ENCODE assay signal across 8 mouse cellular contexts in genomic region chr9:64736639-64737405, GRCm38 (mm10). TPM values are rescaled to one million over a fixed set of nuclear protein-coding genes. Genes with fewer than 3 reads are reported as not detected.
DNase-seq lines count a peak whose midpoint lies in the region; ATAC-seq and TF ChIP-seq lines count a peak whose summit lies in the region.

No protein-coding gene starts in this region.

- peak; percentile 82 for ATAC-seq in midbrain, postnatal 0 days (ENCODE audit: low FRiP score)

- TF ChIP-seq CTCF in embryonic fibroblast, embryonic 13.5 days (IDR thresholded peaks at IDR 0.05; ENCODE audit: borderline replicate concordance, insufficient read depth, low read length): no peak
- peak; percentile 61 for TF ChIP-seq CTCF in midbrain, postnatal 0 days (IDR thresholded peaks at IDR 0.05)

- no peaks in the 10 kb centered on the region for H3K9me3 ChIP-seq in midbrain, postnatal 0 days (ENCODE audit: low read length)

- peak overlapping the region; percentile 86 for H3K4me3 ChIP-seq in embryonic fibroblast, embryonic 13.5 days (ENCODE audit: insufficient read depth, low read length)
- peak overlapping the region; percentile 98 for H3K4me3 ChIP-seq in midbrain, postnatal 0 days (ENCODE audit: low read depth, low read length)

- H3K4me2 ChIP-seq in midbrain, postnatal 0 days (ENCODE audit: low read depth, low read length, poor library complexity, severe bottlenecking): peak overlapping the region; percentile 83

- peak; percentile 47 for DNase-seq in CD4-positive, CD25-positive, alpha-beta regulatory T cell, adult 2 months (ENCODE audit: low read depth, low spot score)
- peak; percentile 78 for DNase-seq in brain, adult 2 months (ENCODE audit: low read depth, low spot score)
- DNase-seq in heart, adult 9 months (ENCODE audit: low spot score in 2 of 2): peak; percentile 82 to 89
- peak; percentile 76 for DNase-seq in kidney, adult 9 months
- peak; percentile 79 for DNase-seq in liver
- DNase-seq in midbrain, postnatal 0 days (ENCODE audit: low spot score): peak; percentile 72
- peak; percentile 34 for DNase-seq in splenic B cell, adult 2 months (ENCODE audit: low read depth, low spot score)

- H3K27me3 ChIP-seq in midbrain, postnatal 0 days (ENCODE audit: insufficient read depth, low read length): no peaks in the 10 kb centered on the region
- H3K27me3 ChIP-seq in splenic B cell, adult 2 months (ENCODE audit: control insufficient read depth, insufficient read depth, low read length, poor library complexity, severe bottlenecking): no peaks in the 10 kb centered on the region

- H3K9ac ChIP-seq in midbrain, postnatal 0 days (replicated peaks; ENCODE audit: low read length, poor library complexity, severe bottlenecking): peak overlapping the region; percentile 96

- WGBS in midbrain, postnatal 0 days: 0% methylated on average over 32 of the region's 35 CpGs

- peak overlapping the region; percentile 84 for H3K27ac ChIP-seq in embryonic fibroblast, embryonic 13.5 days (ENCODE audit: insufficient read depth, low read length)
- peak overlapping the region; percentile 96 for H3K27ac ChIP-seq in midbrain, postnatal 0 days (ENCODE audit: low read depth, low read length)

- H3K4me1 ChIP-seq in embryonic fibroblast, embryonic 13.5 days (ENCODE audit: control insufficient read depth, insufficient read depth, low read length): no peaks in the 10 kb centered on the region
- no peaks in the 10 kb centered on the region; the same call in 1 of the 2 replicates for H3K4me1 ChIP-seq in midbrain, postnatal 0 days (ENCODE audit: insufficient read depth, low read length)

- no peaks in the 10 kb centered on the region for H3K36me3 ChIP-seq in midbrain, postnatal 0 days (ENCODE audit: insufficient read depth, low read length)
- H3K36me3 ChIP-seq in splenic B cell, adult 2 months (ENCODE audit: control insufficient read depth, insufficient read depth, low read length, poor library complexity, severe bottlenecking): no peaks in the 10 kb centered on the region

- TF ChIP-seq POLR2A in embryonic fibroblast, embryonic 13.5 days (IDR thresholded peaks at IDR 0.05; ENCODE audit: low read depth, low read length): peak; percentile 62

RNA-seq across cellular contexts. Expression of gene Rab11a, which starts 0.7 kb away (rescaled TPM):
- polyA plus RNA-seq in embryonic fibroblast, embryonic 13.5 days (2011; ENCODE audit: insufficient read length, low read depth, missing spikeins): 318 and 370 TPM in 2 replicates
- total RNA-seq in midbrain, postnatal 0 days (2014; rRNA removed): 206 and 254 TPM in 2 replicates
- 459 and 473 TPM in 2 replicates for polyA plus RNA-seq in midbrain, postnatal 0 days (2015; fragmentation: Nextera tagmentation; extraction: Ambion mirVana)

Comparison
In these comparisons a context has a peak if more than half of its experiments do, and no peak if none do; other contexts are left out.
1. Peak in every context shown above with its lines: DNase-seq, ATAC-seq, H3K4me3 ChIP-seq and H3K27ac ChIP-seq.
2. DNase-seq: peak in every context shown above with its lines; median percentile 86 in heart, adult 9 months; 79 in liver; 78 in brain, adult 2 months; 76 in kidney, adult 9 months; 72 in midbrain, postnatal 0 days; 47 in CD4-positive, CD25-positive, alpha-beta regulatory T cell, adult 2 months; 34 in splenic B cell, adult 2 months.